Mouse (Mus musculus): ENCODE measurements around the gene Lyar. TPM values are rescaled to one million over a fixed set of nuclear protein-coding genes. Genes with fewer than 3 reads are reported as not detected.

Gene Lyar
- polyA plus RNA-seq, 1 experiment from 2014 or later: 134 TPM

GRCm38 (mm10) chr5:38196821-38197481 lies 23.3 kb upstream of the Lyar start:
- H3K4me3 ChIP-seq (ENCODE audit: low read length): no peak overlapping the region
- peaks cover 24% of the 10 kb centered on the region; the same call in 1 of the 2 replicates for H3K36me3 ChIP-seq (ENCODE audit: control insufficient read depth, insufficient read depth, low read length)
- no peak overlapping the region for H3K27ac ChIP-seq (ENCODE audit: low read depth, low read length)
- WGBS: 55% methylated on average over 5 of the region's 5 CpGs
- no peak overlapping the region for H3K9ac ChIP-seq (ENCODE audit: low read depth, low read length)
- H3K4me1 ChIP-seq (ENCODE audit: control insufficient read depth, insufficient read depth, low read length): no peaks in the 10 kb centered on the region
- H3K9me3 ChIP-seq (ENCODE audit: control insufficient read depth, low read length): no peaks in the 10 kb centered on the region
- no peaks in the 10 kb centered on the region for H3K27me3 ChIP-seq (ENCODE audit: control insufficient read depth, insufficient read depth, low read length)
- no peak for ATAC-seq (ENCODE audit: low FRiP score, low TSS enrichment)
- no peak overlapping the region for H3K4me2 ChIP-seq (replicated peaks; ENCODE audit: low read depth, low read length)

GRCm38 (mm10) chr5:38197482-38197823 lies 22.8 kb upstream of the Lyar start:
- Histone ChIP-seq H3K9ac (ENCODE audit: low read depth, low read length) (no peak overlapping the region), H3K4me3 (ENCODE audit: low read length) (no peak overlapping the region), H3K36me3 (ENCODE audit: control insufficient read depth, insufficient read depth, low read length) (peaks cover 24% of the 10 kb centered on the region; the same call in 1 of the 2 replicates), H3K27ac (ENCODE audit: low read depth, low read length) (no peak overlapping the region), H3K4me2 (replicated peaks; ENCODE audit: low read depth, low read length) (no peak overlapping the region), H3K27me3 (ENCODE audit: control insufficient read depth, insufficient read depth, low read length) (no peaks in the 10 kb centered on the region), H3K9me3 (ENCODE audit: control insufficient read depth, low read length) (no peaks in the 10 kb centered on the region), H3K4me1 (ENCODE audit: control insufficient read depth, insufficient read depth, low read length) (no peaks in the 10 kb centered on the region)
- peak; percentile 66 for ATAC-seq (ENCODE audit: low FRiP score, low TSS enrichment)
- 20% methylated on average over 7 of the region's 7 CpGs for WGBS

- Histone ChIP-seq H3K4me3 (ENCODE audit: low read length) (no peak overlapping the region), H3K4me1 (ENCODE audit: control insufficient read depth, insufficient read depth, low read length) (no peaks in the 10 kb centered on the region), H3K27ac (ENCODE audit: low read depth, low read length) (no peak overlapping the region), H3K9ac (ENCODE audit: low read depth, low read length) (no peak overlapping the region), H3K27me3 (ENCODE audit: control insufficient read depth, insufficient read depth, low read length) (no peaks in the 10 kb centered on the region), H3K9me3 (ENCODE audit: control insufficient read depth, low read length) (no peaks in the 10 kb centered on the region), H3K36me3 (ENCODE audit: control insufficient read depth, insufficient read depth, low read length) (peaks cover 40% of the 10 kb centered on the region), H3K4me2 (replicated peaks; ENCODE audit: low read depth, low read length) (no peak overlapping the region)
- no peak for ATAC-seq (ENCODE audit: low FRiP score, low TSS enrichment)
- WGBS: 96% methylated on average over 2 of the region's 2 CpGs
These were observed 20.6 kb upstream of the Lyar start for GRCm38 (mm10) chr5:38199686-38200085.

- Histone ChIP-seq H3K27me3 (ENCODE audit: control insufficient read depth, insufficient read depth, low read length) (no peaks in the 10 kb centered on the region), H3K4me2 (replicated peaks; ENCODE audit: low read depth, low read length) (no peak overlapping the region), H3K9ac (ENCODE audit: low read depth, low read length) (no peak overlapping the region), H3K27ac (ENCODE audit: low read depth, low read length) (no peak overlapping the region), H3K9me3 (ENCODE audit: control insufficient read depth, low read length) (no peaks in the 10 kb centered on the region), H3K4me3 (ENCODE audit: low read length) (no peak overlapping the region), H3K4me1 (ENCODE audit: control insufficient read depth, insufficient read depth, low read length) (no peaks in the 10 kb centered on the region), H3K36me3 (ENCODE audit: control insufficient read depth, insufficient read depth, low read length) (peaks cover 55% of the 10 kb centered on the region)
- ATAC-seq (ENCODE audit: low FRiP score, low TSS enrichment): no peak
- WGBS: 90% methylated on average over 7 of the region's 7 CpGs
These were observed 15.0 kb upstream of the Lyar start for GRCm38 (mm10) chr5:38205303-38205726.

GRCm38 (mm10) chr5:38208985-38209384 lies 11.3 kb upstream of the Lyar start:
- Histone ChIP-seq H3K36me3 (ENCODE audit: control insufficient read depth, insufficient read depth, low read length) (peaks cover 60% of the 10 kb centered on the region), H3K4me2 (replicated peaks; ENCODE audit: low read depth, low read length) (no peak overlapping the region), H3K4me3 (ENCODE audit: low read length) (no peak overlapping the region), H3K27ac (ENCODE audit: low read depth, low read length) (no peak overlapping the region), H3K4me1 (ENCODE audit: control insufficient read depth, insufficient read depth, low read length) (no peaks in the 10 kb centered on the region), H3K9me3 (ENCODE audit: control insufficient read depth, low read length) (no peaks in the 10 kb centered on the region), H3K27me3 (ENCODE audit: control insufficient read depth, insufficient read depth, low read length) (no peaks in the 10 kb centered on the region), H3K9ac (ENCODE audit: low read depth, low read length) (no peak overlapping the region)
- ATAC-seq (ENCODE audit: low FRiP score, low TSS enrichment): no peak
- WGBS: 67% methylated on average over 8 of the region's 8 CpGs

GRCm38 (mm10) chr5:38211691-38212090 lies 8.6 kb upstream of the Lyar start:
- Histone ChIP-seq H3K9ac (ENCODE audit: low read depth, low read length) (no peak overlapping the region), H3K4me3 (ENCODE audit: low read length) (no peak overlapping the region), H3K4me1 (ENCODE audit: control insufficient read depth, insufficient read depth, low read length) (no peaks in the 10 kb centered on the region), H3K27ac (ENCODE audit: low read depth, low read length) (no peak overlapping the region), H3K36me3 (ENCODE audit: control insufficient read depth, insufficient read depth, low read length) (peaks cover 74% of the 10 kb centered on the region), H3K27me3 (ENCODE audit: control insufficient read depth, insufficient read depth, low read length) (no peaks in the 10 kb centered on the region), H3K4me2 (replicated peaks; ENCODE audit: low read depth, low read length) (no peak overlapping the region), H3K9me3 (ENCODE audit: control insufficient read depth, low read length) (no peaks in the 10 kb centered on the region)
- no peak for ATAC-seq (ENCODE audit: low FRiP score, low TSS enrichment)
- WGBS: 91% methylated on average over 8 of the region's 8 CpGs

- Histone ChIP-seq H3K27ac (ENCODE audit: low read depth, low read length) (no peak overlapping the region), H3K27me3 (ENCODE audit: control insufficient read depth, insufficient read depth, low read length) (no peaks in the 10 kb centered on the region), H3K4me1 (ENCODE audit: control insufficient read depth, insufficient read depth, low read length) (no peaks in the 10 kb centered on the region), H3K4me2 (replicated peaks; ENCODE audit: low read depth, low read length) (no peak overlapping the region), H3K36me3 (ENCODE audit: control insufficient read depth, insufficient read depth, low read length) (peaks cover 66% of the 10 kb centered on the region), H3K9ac (ENCODE audit: low read depth, low read length) (no peak overlapping the region), H3K9me3 (ENCODE audit: control insufficient read depth, low read length) (no peaks in the 10 kb centered on the region), H3K4me3 (ENCODE audit: low read length) (no peak overlapping the region)
- no peak for ATAC-seq (ENCODE audit: low FRiP score, low TSS enrichment)
- WGBS: 81% methylated on average over 6 of the region's 6 CpGs
These were observed 7.3 kb upstream of the Lyar start for GRCm38 (mm10) chr5:38213009-38213408.

- Histone ChIP-seq H3K27me3 (ENCODE audit: control insufficient read depth, insufficient read depth, low read length) (no peaks in the 10 kb centered on the region), H3K9me3 (ENCODE audit: control insufficient read depth, low read length) (no peaks in the 10 kb centered on the region), H3K27ac (ENCODE audit: low read depth, low read length) (0 out of 2 replicates have a peak overlapping the region, but pooled peaks have one; percentile 19), H3K4me2 (replicated peaks; ENCODE audit: low read depth, low read length) (peak overlapping the region; percentile 84), H3K9ac (ENCODE audit: low read depth, low read length) (peak overlapping the region; percentile 87), H3K36me3 (ENCODE audit: control insufficient read depth, insufficient read depth, low read length) (peaks cover 29% of the 10 kb centered on the region), H3K4me1 (ENCODE audit: control insufficient read depth, insufficient read depth, low read length) (peaks cover 16% of the 10 kb centered on the region), H3K4me3 (ENCODE audit: low read length) (peak overlapping the region; percentile 95)
- WGBS: 2% methylated on average over 27 of the region's 35 CpGs
- peak; percentile 80; the same call in 1 of the 2 replicates for ATAC-seq (ENCODE audit: low FRiP score, low TSS enrichment)
These were observed 431 bp upstream of the Lyar start for GRCm38 (mm10) chr5:38219771-38220307.

- Histone ChIP-seq H3K36me3 (ENCODE audit: control insufficient read depth, insufficient read depth, low read length) (peaks cover 43% of the 10 kb centered on the region), H3K4me2 (replicated peaks; ENCODE audit: low read depth, low read length) (no peak overlapping the region), H3K9ac (ENCODE audit: low read depth, low read length) (no peak overlapping the region), H3K4me3 (ENCODE audit: low read length) (no peak overlapping the region), H3K27me3 (ENCODE audit: control insufficient read depth, insufficient read depth, low read length) (no peaks in the 10 kb centered on the region), H3K9me3 (ENCODE audit: control insufficient read depth, low read length) (no peaks in the 10 kb centered on the region), H3K27ac (ENCODE audit: low read depth, low read length) (no peak overlapping the region), H3K4me1 (ENCODE audit: control insufficient read depth, insufficient read depth, low read length) (no peaks in the 10 kb centered on the region)
- ATAC-seq (ENCODE audit: low FRiP score, low TSS enrichment): peak; percentile 69
- 67% methylated on average over 4 of the region's 4 CpGs for WGBS
These were observed 15.2 kb downstream of the Lyar start for GRCm38 (mm10) chr5:38235422-38235821.

All from kidney, embryonic 14.5 days (tissue).